Mouse (Mus musculus) CH12.LX (cell line): ENCODE measurements around the gene Icam5. TPM values are rescaled to one million over a fixed set of nuclear protein-coding genes. Genes with fewer than 3 reads are reported as not detected.
A peak's percentile ranks its signal among the peaks of the same experiment; 100 is the strongest.

Source experiments
- DNase-seq: peaks from one replicate; pipeline ENCODE4 v3.0.0-alpha.2; 2013; ENCODE audit errors: extremely low read depth
- H3K27ac ChIP-seq: 2 replicates; pipeline ENCODE4 v1.5.1; 2012; ENCODE audit warnings: low read depth, mild to moderate bottlenecking, control low read depth, moderate library complexity; ENCODE audit not compliant: insufficient read depth
- H3K27me3 ChIP-seq: replicated peaks from 2 replicates; pipeline ENCODE3; 2012; ENCODE audit warnings: inconsistent platforms
- H3K36me3 ChIP-seq, 2 experiments: replicated peaks in 1 of 2; 2 replicates each; pipeline versions ENCODE3 to v1.6.1; 2012; ENCODE audit warnings: inconsistent platforms in 1 of 2, low read length in 1 of 2, mild to moderate bottlenecking in 1 of 2, mixed read lengths in 1 of 2, moderate library complexity in 1 of 2; ENCODE audit not compliant: control insufficient read depth in 1 of 2, insufficient read depth in 1 of 2
- H3K4me1 ChIP-seq, 2 experiments: 2 replicates each; pipeline ENCODE4 v1.6.1; 2012; ENCODE audit warnings: inconsistent platforms in 1 of 2, moderate library complexity in 1 of 2; ENCODE audit not compliant: insufficient read depth in 2 of 2, control insufficient read depth in 1 of 2
- H3K4me2 ChIP-seq: 2 replicates; pipeline ENCODE4 v1.6.1; 2012; ENCODE audit warnings: low read depth, mild to moderate bottlenecking, control low read depth; ENCODE audit not compliant: poor library complexity, insufficient read depth, severe bottlenecking
- H3K4me3 ChIP-seq, 3 experiments: fragments of 150-350 bp in 1 of 3; sonication (generic) in 1 of 3; replicated peaks in 1 of 3; 2 replicates each; pipeline versions ENCODE3 to v1.5.1; 2011 to 2012; ENCODE audit warnings: low read depth in 2 of 3, low read length in 2 of 3, mild to moderate bottlenecking in 2 of 3, moderate library complexity in 2 of 3, control low read depth in 1 of 3, improper control_type of control experiment in 1 of 3, inconsistent platforms in 1 of 3, mixed read lengths in 1 of 3; ENCODE audit not compliant: poor library complexity in 1 of 3
- H3K79me2 ChIP-seq: replicated peaks from 2 replicates; pipeline ENCODE4 v1.6.1; 2012; ENCODE audit warnings: mild to moderate bottlenecking, moderate library complexity; ENCODE audit not compliant: control insufficient read depth, poor library complexity, insufficient read depth, severe bottlenecking; ENCODE audit errors: extremely low read depth
- H3K9ac ChIP-seq: 2 replicates; pipeline ENCODE4 v1.6.1; 2012; ENCODE audit warnings: low read depth, mild to moderate bottlenecking, control low read depth, moderate library complexity; ENCODE audit not compliant: insufficient read depth
- H3K9me3 ChIP-seq: replicated peaks from 2 replicates; pipeline ENCODE3; 2012; ENCODE audit warnings: low read length, inconsistent platforms, mixed read lengths
- BHLHE40 ChIP-seq: IDR thresholded peaks from 2 replicates; pipeline ENCODE4 v1.6.1; 2011; ENCODE audit warnings: mild to moderate bottlenecking, low read depth, low read length, improper control_type of control experiment
- CHD1 ChIP-seq: IDR thresholded peaks from 2 replicates; pipeline ENCODE4 v1.6.1; 2012; ENCODE audit warnings: low read depth, low read length, improper control_type of control experiment, inconsistent platforms
- CTCF ChIP-seq, 2 experiments: IDR thresholded peaks in 1 of 2; conservative IDR thresholded peaks in 1 of 2; 2 replicates each; pipeline ENCODE4 v1.5.1; 2011 to 2012; ENCODE audit warnings: low read depth in 2 of 2, low read length in 2 of 2, improper control_type of control experiment in 1 of 2, inconsistent platforms in 1 of 2, mild to moderate bottlenecking in 1 of 2, moderate library complexity in 1 of 2
- ELF1 ChIP-seq: IDR thresholded peaks from 2 replicates; pipeline ENCODE4 v1.6.1; 2014; ENCODE audit warnings: low read depth, mild to moderate bottlenecking, inconsistent platforms, low read length, improper control_type of control experiment
- ETS1 ChIP-seq: conservative IDR thresholded peaks from 2 replicates; pipeline ENCODE4 v1.6.1; 2012; ENCODE audit warnings: low read depth, mild to moderate bottlenecking, inconsistent platforms, low read length, improper control_type of control experiment, moderate library complexity
- GABPA ChIP-seq: IDR thresholded peaks from 2 replicates; pipeline ENCODE4 v1.6.1; 2012; ENCODE audit warnings: low read depth, low read length, improper control_type of control experiment, inconsistent platforms; ENCODE audit not compliant: insufficient replicate concordance
- HCFC1 ChIP-seq: IDR thresholded peaks from 2 replicates; pipeline ENCODE4 v1.6.1; 2012; ENCODE audit warnings: low read depth, mild to moderate bottlenecking, inconsistent platforms, low read length, improper control_type of control experiment
- IRF4 ChIP-seq: IDR thresholded peaks from 2 replicates; pipeline ENCODE4 v1.6.1; 2014; ENCODE audit warnings: low read depth, mild to moderate bottlenecking, inconsistent platforms, low read length, improper control_type of control experiment
- JUND ChIP-seq: conservative IDR thresholded peaks from 2 replicates; pipeline ENCODE4 v1.6.1; 2011; ENCODE audit warnings: low read depth, low read length, improper control_type of control experiment
- KAT2A ChIP-seq: IDR thresholded peaks from 2 replicates; pipeline ENCODE4 v1.6.1; 2012; ENCODE audit warnings: low read length, improper control_type of control experiment, inconsistent platforms; ENCODE audit not compliant: insufficient replicate concordance
- MAFK ChIP-seq: IDR thresholded peaks from 2 replicates; pipeline ENCODE4 v1.6.1; 2011; ENCODE audit warnings: low read length, improper control_type of control experiment; ENCODE audit not compliant: insufficient replicate concordance
- MAX ChIP-seq: IDR thresholded peaks from 2 replicates; pipeline ENCODE4 v1.6.1; 2011; ENCODE audit warnings: low read length, improper control_type of control experiment
- MAZ ChIP-seq: IDR thresholded peaks from 2 replicates; pipeline ENCODE4 v1.6.1; 2012; ENCODE audit warnings: low read depth, mild to moderate bottlenecking, inconsistent platforms, low read length, improper control_type of control experiment, moderate library complexity
- MEF2A ChIP-seq: IDR thresholded peaks from 2 replicates; pipeline ENCODE4 v1.6.1; 2014; ENCODE audit warnings: low read depth, mild to moderate bottlenecking, inconsistent platforms, low read length, improper control_type of control experiment, borderline replicate concordance
- MXI1 ChIP-seq: IDR thresholded peaks from 2 replicates; pipeline ENCODE4 v1.6.1; 2011; ENCODE audit warnings: mild to moderate bottlenecking, low read depth, low read length, improper control_type of control experiment
- MYC ChIP-seq: IDR thresholded peaks from 2 replicates; pipeline ENCODE4 v1.6.1; 2011; ENCODE audit warnings: low read depth, mild to moderate bottlenecking, improper control_type of control experiment, low read length
- NELFE ChIP-seq: IDR thresholded peaks from 2 replicates; pipeline ENCODE4 v1.6.1; 2011; ENCODE audit warnings: low read depth, low read length, improper control_type of control experiment
- NRF1 ChIP-seq: IDR thresholded peaks from 2 replicates; pipeline ENCODE4 v1.6.1; 2014; ENCODE audit warnings: low read depth, mild to moderate bottlenecking, inconsistent platforms, low read length, improper control_type of control experiment, moderate library complexity
- PAX5 ChIP-seq: IDR thresholded peaks from 2 replicates; pipeline ENCODE4 v1.6.1; 2012; ENCODE audit warnings: low read length, inconsistent platforms, mixed read lengths
- POLR2A ChIP-seq: IDR thresholded peaks from 2 replicates; pipeline ENCODE4 v1.6.1; 2011; ENCODE audit warnings: low read depth, mild to moderate bottlenecking, improper control_type of control experiment, low read length
- POLR2AphosphoS2 ChIP-seq: IDR thresholded peaks from 2 replicates; pipeline ENCODE4 v1.6.1; 2011; ENCODE audit warnings: low read depth, low read length, improper control_type of control experiment
- SIN3A ChIP-seq: IDR thresholded peaks from 2 replicates; pipeline ENCODE4 v1.6.1; 2012; ENCODE audit warnings: low read length, improper control_type of control experiment, inconsistent platforms
- SMC3 ChIP-seq: IDR thresholded peaks from 2 replicates; pipeline ENCODE4 v1.6.1; 2011; ENCODE audit warnings: low read depth, low read length, improper control_type of control experiment
- TBP ChIP-seq: conservative IDR thresholded peaks from 2 replicates; pipeline ENCODE4 v1.6.1; 2011; ENCODE audit warnings: low read depth, low read length, improper control_type of control experiment
- UBTF ChIP-seq: IDR thresholded peaks from 2 replicates; pipeline ENCODE4 v1.6.1; 2012; ENCODE audit warnings: low read depth, mild to moderate bottlenecking, inconsistent platforms, low read length, improper control_type of control experiment, moderate library complexity
- USF1 ChIP-seq: IDR thresholded peaks from 2 replicates; pipeline ENCODE4 v1.6.1; 2014; ENCODE audit warnings: low read depth, mild to moderate bottlenecking, inconsistent platforms, low read length, improper control_type of control experiment
- USF2 ChIP-seq: conservative IDR thresholded peaks from 2 replicates; pipeline ENCODE4 v1.6.1; 2011; ENCODE audit warnings: low read depth, low read length, improper control_type of control experiment
- ZC3H11A ChIP-seq: IDR thresholded peaks from 2 replicates; pipeline ENCODE4 v1.6.1; 2012; ENCODE audit warnings: low read depth, mild to moderate bottlenecking, inconsistent platforms, low read length, improper control_type of control experiment
- ZMIZ1 ChIP-seq: IDR thresholded peaks from 2 replicates; pipeline ENCODE4 v1.6.1; 2012; ENCODE audit warnings: low read depth, mild to moderate bottlenecking, inconsistent platforms, low read length, improper control_type of control experiment
- ZNF384 ChIP-seq: IDR thresholded peaks from 2 replicates; pipeline ENCODE4 v1.6.1; 2012; ENCODE audit warnings: low read depth, low read length, improper control_type of control experiment, inconsistent platforms
- dilution Hi-C: fragments of 300-500 bp; cut with MboI; formaldehyde crosslinking; loops from 2 replicates; pipeline ENCODE4 v1.14.3; 2020; ENCODE audit warnings: low sequenced_read_pairs; ENCODE audit not compliant: extremely low pct_unique_long_range_greater_than_20kb, extremely low pct_ligation_motif_present
- in situ Hi-C: fragments of 300-500 bp; cut with MboI; formaldehyde crosslinking; loops from 3 replicates; pipeline ENCODE4 v1.14.3; 2019; ENCODE audit warnings: low sequenced_read_pairs, low pct_ligation_motif_present, low pct_unique_long_range_greater_than_20kb, mixed read lengths
- polyA plus RNA-seq: library from polyadenylated mRNA; unstranded; fragments of >175 nt; gene quantifications from 2 replicates; pipeline ENCODE4 v1.2.1, GENCODE M21; 2012; ENCODE audit warnings: low read depth; ENCODE audit not compliant: insufficient read length
- total RNA-seq, 2 experiments: library from RNA; depleted of rRNA; stranded (reverse); fragments of 300-350 nt in 1 of 2; fragments of >200 nt in 1 of 2; gene quantifications; 2 replicates each; pipeline ENCODE4 v1.2.3; 2012 to 2014

Icam5 gene
- total and polyA plus RNA-seq, 3 experiments = 0.89 to 4.9 (median 1.6) TPM

DNA sequence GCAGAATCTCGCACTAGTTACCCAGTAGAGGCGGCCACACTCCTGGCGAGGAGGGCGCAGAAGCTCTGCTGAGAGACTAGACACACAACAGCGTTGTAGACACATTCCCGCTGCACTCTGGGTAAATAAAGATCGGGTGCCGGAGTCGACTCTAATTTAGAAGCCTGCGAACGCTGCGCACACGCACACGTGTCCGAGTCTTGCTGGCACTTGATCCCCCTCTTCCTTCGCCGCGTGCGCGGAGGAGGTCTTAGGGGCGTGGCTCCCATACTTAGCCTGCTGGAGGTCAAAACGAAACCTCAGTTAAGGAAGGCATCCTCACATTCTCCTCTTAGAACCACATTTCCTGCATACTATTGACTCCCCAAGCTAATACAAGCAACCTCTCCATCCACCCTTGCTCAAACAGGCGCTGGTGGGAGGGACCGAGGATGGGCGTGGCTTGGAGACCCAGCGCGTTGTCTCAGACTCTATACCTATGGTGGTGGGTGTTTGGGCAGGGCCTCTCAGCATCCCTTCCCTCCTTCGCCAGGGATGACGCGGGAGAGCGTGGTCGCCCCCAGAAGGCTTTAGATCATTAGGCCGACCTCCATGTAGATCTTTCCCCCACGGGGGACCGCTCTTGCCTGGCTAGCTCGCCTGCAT, 500 bp upstream of the Icam5 start:
- dilution Hi-C loops (no loop called here), in situ Hi-C loops (loop anchor here (5.0 kb wide), 1 partner anchor 96 kb away; no protein-coding TSS in a partner anchor)
- Histone ChIP-seq H3K4me3 (peak overlapping the region; percentile 67 to 76 (median 74)), H3K4me1 (peaks cover 14 to 54% of the 10 kb centered on the region in 2 experiments), H3K36me3 (peaks cover 36 to 42% of the 10 kb centered on the region in 2 experiments), H3K4me2 (peak overlapping the region; percentile 74), H3K27me3 (no peaks in the 10 kb centered on the region), H3K9ac (peak overlapping the region; percentile 46), H3K79me2 (peaks cover 3% of the 10 kb centered on the region; the same call in 1 of the 2 replicates), H3K9me3 (no peaks in the 10 kb centered on the region), H3K27ac (peak overlapping the region; percentile 92)
- peak; percentile 85 for DNase-seq
- TF ChIP-seq CHD1 (no peak), ZMIZ1 (0 out of 2 replicates have a peak, but pooled peaks have one; percentile 10), ETS1 (peak; percentile 68), ELF1 (no peak), MAX (peak; percentile 96), USF1 (no peak), POLR2AphosphoS2 (no peak), NELFE (peak; percentile 67; the same call in 1 of the 2 replicates), BHLHE40 (peak; percentile 98), MYC (peak; percentile 99), MAFK (no peak), UBTF (no peak), POLR2A (peak; percentile 56; the same call in 1 of the 2 replicates), CTCF (conservative IDR thresholded peaks at IDR 0.05 in 1 of 2, IDR thresholded peaks at IDR 0.05 in 1 of 2; ENCODE audit: low read depth in 2 of 2, low read length in 2 of 2) (no peak), NRF1 (peak; percentile 67), USF2 (no peak), TBP (peak; percentile 51; the same call in 1 of the 2 replicates), SIN3A (peak; percentile 58), MEF2A (peak; percentile 12; the same call in 1 of the 2 replicates), IRF4 (no peak; the same call in 1 of the 2 replicates), KAT2A (no peak)

DNA sequence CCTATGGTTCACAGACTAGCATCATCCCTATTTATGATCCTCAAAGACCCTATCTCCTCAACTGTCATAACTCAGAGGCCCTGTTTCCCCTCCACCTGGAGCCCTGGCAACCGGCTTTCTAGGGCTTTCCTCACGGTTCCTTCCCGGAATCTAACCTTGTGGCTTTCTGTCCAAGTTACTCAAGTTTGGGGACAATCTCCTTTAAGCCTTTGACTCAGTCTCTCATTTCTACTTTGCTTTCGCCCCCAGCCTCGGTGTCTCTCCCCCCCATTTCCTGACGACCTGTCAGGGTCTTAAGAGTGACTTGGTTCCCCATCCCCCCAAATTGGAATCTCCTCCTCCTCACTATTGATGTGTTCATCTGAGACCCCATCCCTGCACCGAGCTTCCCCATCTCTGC, 618 bp downstream of the Icam5 start:
- TF ChIP-seq GABPA (no peak), KAT2A (no peak), HCFC1 (no peak), UBTF (no peak), MYC (no peak), MEF2A (no peak), PAX5 (no peak), POLR2A (no peak), JUND (no peak), USF1 (no peak), POLR2AphosphoS2 (no peak), SMC3 (no peak), CHD1 (no peak), BHLHE40 (0 out of 2 replicates have a peak, but pooled peaks have one; percentile 5), TBP (no peak), ZNF384 (no peak), MXI1 (no peak), ELF1 (0 out of 2 replicates have a peak, but pooled peaks have one; percentile 1), MAX (peak; percentile 5; the same call in 1 of the 2 replicates), MAZ (no peak), ZC3H11A (no peak)
- H3K4me2 ChIP-seq = peak overlapping the region; percentile 74
- H3K27ac ChIP-seq = no peak overlapping the region
- dilution Hi-C loops (no loop called here), in situ Hi-C loops (loop anchor here (5.0 kb wide), 1 partner anchor 95 kb away; no protein-coding TSS in a partner anchor)
- no peaks in the 10 kb centered on the region for H3K9me3 ChIP-seq
- peak overlapping the region; percentile 67 to 76 (median 74) for H3K4me3 ChIP-seq
- no peaks in the 10 kb centered on the region for H3K27me3 ChIP-seq
- H3K4me1 ChIP-seq = peaks cover 12 to 50% of the 10 kb centered on the region in 2 experiments
- no peaks in the 10 kb centered on the region for H3K79me2 ChIP-seq
- DNase-seq = no peak
- H3K36me3 ChIP-seq = peaks cover 34 to 42% of the 10 kb centered on the region in 2 experiments
- H3K9ac ChIP-seq = peak overlapping the region; percentile 31; the same call in 1 of the 2 replicates
